Mouse (Mus musculus) liver, postnatal 0 days (tissue): ENCODE data around the gene Comp.

Experiments used
- CTCF ChIP-seq: sonication (generic); IDR thresholded peaks from 2 replicates; pipeline ENCODE4 v1.5.1; 2016; ENCODE audit warnings: antibody characterized with exemption, low read depth
- EP300 ChIP-seq: IDR thresholded peaks from 2 replicates; pipeline ENCODE4 v1.6.1; 2016; ENCODE audit warnings: antibody characterized with exemption, low read depth, mild to moderate bottlenecking

- TF ChIP-seq CTCF (no peak), EP300 (no peak)
These were observed 43.6 kb downstream of the Comp start for GRCm38 (mm10) chr8:70416941-70417340.
